Mouse (Mus musculus) cerebellum, adult 2 months (tissue): ENCODE measurements around the gene Sdk2.

Experiments used
- CTCF ChIP-seq: fragments of 200-500 bp; IDR thresholded peaks from 2 replicates; pipeline ENCODE4 v1.5.1; 2011; ENCODE audit warnings: low read depth, mild to moderate bottlenecking, control low read depth, low read length, moderate library complexity, borderline replicate concordance; ENCODE audit not compliant: insufficient read depth
- POLR2A ChIP-seq: fragments of 200-500 bp; IDR thresholded peaks from 2 replicates; pipeline ENCODE4 v1.6.1; 2011; ENCODE audit warnings: low read length, control low read depth, borderline replicate concordance; ENCODE audit not compliant: insufficient read depth

GRCm38 (mm10) chr11:114046927-114047326 lies 19.9 kb downstream of the Sdk2 start:
- TF ChIP-seq CTCF (0 out of 2 replicates have a peak, but pooled peaks have one; percentile 4), POLR2A (no peak)
